Mouse (Mus musculus): ENCODE measurements around the gene Dhx9.

- TF ChIP-seq TAL1 (IDR thresholded peaks at IDR 0.05; ENCODE audit: low read length) = no peak
- no peak for TF ChIP-seq GATA1 (IDR thresholded peaks at IDR 0.05; ENCODE audit: low read length)
These were observed 62.5 kb downstream of the Dhx9 start, which contains the start of gene Shcbp1l for GRCm38 (mm10) chr1:153424770-153425584.

Measured in erythroblast, embryonic 14.5 days (primary cell).